Mouse (Mus musculus): ENCODE data around the gene Bcr. TPM values are rescaled to one million over a fixed set of nuclear protein-coding genes. Genes with fewer than 3 reads are reported as not detected.

The Bcr gene
- polyA plus RNA-seq, 1 experiment = 15.1 TPM

- Histone ChIP-seq H3K4me3 (ENCODE audit: insufficient read depth, low read length) (peak overlapping the region; percentile 82), H3K27ac (ENCODE audit: insufficient read depth, low read length) (no peak overlapping the region), H3K4me1 (ENCODE audit: control insufficient read depth, insufficient read depth, low read length) (peaks cover 12% of the 10 kb centered on the region)
- TF ChIP-seq CTCF (IDR thresholded peaks at IDR 0.05; ENCODE audit: borderline replicate concordance, insufficient read depth, low read length) (no peak), POLR2A (IDR thresholded peaks at IDR 0.05; ENCODE audit: low read depth, low read length) (no peak)
Observed at GRCm38 (mm10) chr10:75063301-75063965, 3.0 kb downstream of the Bcr start.

DNA sequence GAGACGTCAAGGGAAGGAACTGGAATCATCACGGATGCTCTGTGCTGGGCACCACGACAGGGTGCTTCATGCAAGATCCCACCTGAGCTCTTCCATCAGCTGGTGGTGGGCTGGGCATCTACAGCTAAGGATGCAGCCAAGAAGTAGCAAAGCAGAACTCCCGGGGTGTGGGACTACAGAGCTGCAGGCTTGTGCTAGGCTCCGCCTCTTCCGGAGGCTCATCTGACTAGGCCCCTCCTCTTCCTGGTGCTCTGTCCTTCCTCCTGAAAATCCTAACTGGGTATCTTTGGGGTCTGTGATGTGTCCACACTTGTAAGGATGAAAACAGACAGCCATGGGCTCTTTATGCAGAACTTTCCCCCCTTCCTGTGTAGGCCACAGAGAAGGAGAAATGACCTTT lies 5.3 kb downstream of the Bcr start:
- TF ChIP-seq CTCF (IDR thresholded peaks at IDR 0.05; ENCODE audit: borderline replicate concordance, insufficient read depth, low read length) = no peak
- no peak for TF ChIP-seq POLR2A (IDR thresholded peaks at IDR 0.05; ENCODE audit: low read depth, low read length)
- Histone ChIP-seq H3K4me1 (ENCODE audit: control insufficient read depth, insufficient read depth, low read length) (peaks cover 22% of the 10 kb centered on the region), H3K4me3 (ENCODE audit: insufficient read depth, low read length) (no peak overlapping the region), H3K27ac (ENCODE audit: insufficient read depth, low read length) (no peak overlapping the region)

DNA sequence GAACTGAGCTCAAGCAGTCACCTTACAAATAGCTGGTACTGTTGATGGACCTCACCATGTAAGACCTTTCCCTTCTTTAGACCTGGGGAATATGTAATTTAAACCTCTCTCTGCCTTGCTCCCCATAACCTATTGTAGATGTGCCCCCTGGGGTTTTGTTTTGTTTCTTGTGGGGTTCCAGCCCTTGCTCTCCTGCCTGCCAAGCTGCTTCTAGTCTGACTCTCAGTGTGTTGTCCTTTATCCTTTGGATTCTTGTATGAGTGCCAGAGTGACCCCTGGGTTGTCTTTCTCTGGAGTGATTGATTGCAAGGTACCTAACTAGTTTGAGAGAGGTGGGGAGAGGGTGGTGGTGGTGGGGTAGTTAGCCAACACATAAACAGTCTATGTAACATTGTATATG lies 7.1 kb downstream of the Bcr start:
- Histone ChIP-seq H3K4me3 (ENCODE audit: insufficient read depth, low read length) (no peak overlapping the region), H3K27ac (ENCODE audit: insufficient read depth, low read length) (no peak overlapping the region), H3K4me1 (ENCODE audit: control insufficient read depth, insufficient read depth, low read length) (peaks cover 23% of the 10 kb centered on the region)
- TF ChIP-seq CTCF (IDR thresholded peaks at IDR 0.05; ENCODE audit: borderline replicate concordance, insufficient read depth, low read length) (no peak), POLR2A (IDR thresholded peaks at IDR 0.05; ENCODE audit: low read depth, low read length) (no peak)

DNA sequence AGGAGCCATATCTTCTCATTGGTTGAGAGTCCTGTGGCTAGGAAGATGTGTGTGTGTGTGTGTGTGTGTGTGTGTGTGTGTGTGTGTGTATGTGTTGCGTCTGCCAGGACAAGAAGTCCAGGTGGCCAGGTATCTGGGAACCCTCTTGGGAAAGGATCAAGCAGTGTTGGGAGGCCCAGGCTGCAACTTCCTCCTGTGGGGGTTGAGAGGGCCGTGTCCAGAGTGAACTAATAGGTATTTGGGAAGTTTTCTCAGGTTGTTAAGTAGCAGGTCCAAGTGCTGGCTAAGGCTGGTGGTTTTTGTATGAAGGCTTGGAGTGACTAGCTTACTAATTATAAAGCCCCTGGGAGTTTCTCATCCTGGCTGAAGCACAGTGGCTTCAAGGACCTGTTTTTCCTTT lies 7.7 kb downstream of the Bcr start:
- no peak overlapping the region for H3K4me3 ChIP-seq (ENCODE audit: insufficient read depth, low read length)
- no peak for TF ChIP-seq CTCF (IDR thresholded peaks at IDR 0.05; ENCODE audit: borderline replicate concordance, insufficient read depth, low read length)
- H3K27ac ChIP-seq (ENCODE audit: insufficient read depth, low read length) = no peak overlapping the region
- peaks cover 19% of the 10 kb centered on the region for H3K4me1 ChIP-seq (ENCODE audit: control insufficient read depth, insufficient read depth, low read length)

DNA sequence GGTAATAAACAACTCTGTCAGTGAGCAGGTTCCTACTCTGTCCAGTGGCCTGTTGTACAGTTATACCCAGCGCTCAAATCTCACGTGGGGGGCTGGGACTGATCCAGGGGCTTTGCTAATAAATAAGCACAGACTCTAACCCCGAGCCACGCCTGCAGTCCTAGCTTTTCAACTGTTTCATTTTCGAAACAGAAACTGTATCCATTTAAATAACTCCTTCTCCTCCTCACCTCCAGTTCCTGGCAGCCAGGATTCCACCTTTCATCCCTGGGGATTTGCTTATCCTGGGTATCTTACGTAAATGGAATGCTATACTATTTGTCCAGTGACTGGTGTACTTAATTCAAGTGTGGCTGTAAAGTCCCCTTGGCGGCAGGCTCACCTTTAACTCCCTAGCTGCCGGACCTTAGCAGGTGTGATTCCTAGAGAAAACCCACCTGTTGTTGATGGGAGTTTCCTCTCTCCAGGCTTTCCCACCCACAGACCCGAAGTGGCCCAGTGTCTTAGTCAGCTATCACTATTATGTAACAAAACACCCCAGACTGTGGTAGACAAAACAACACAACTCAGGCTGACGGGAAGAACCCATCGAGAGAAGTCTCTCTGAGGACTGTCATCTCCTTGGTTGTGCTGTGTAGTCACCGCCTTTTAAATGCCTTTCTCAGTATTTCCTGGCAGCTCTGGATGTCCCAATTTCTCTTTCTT lies 8.4 kb downstream of the Bcr start:
- TF ChIP-seq CTCF (IDR thresholded peaks at IDR 0.05; ENCODE audit: borderline replicate concordance, insufficient read depth, low read length) = no peak
- TF ChIP-seq POLR2A (IDR thresholded peaks at IDR 0.05; ENCODE audit: low read depth, low read length) = no peak
- no peak overlapping the region for H3K27ac ChIP-seq (ENCODE audit: insufficient read depth, low read length)
- H3K4me3 ChIP-seq (ENCODE audit: insufficient read depth, low read length) = no peak overlapping the region
- peaks cover 14% of the 10 kb centered on the region for H3K4me1 ChIP-seq (ENCODE audit: control insufficient read depth, insufficient read depth, low read length)

GRCm38 (mm10) chr10:75070281-75070976 lies 10.0 kb downstream of the Bcr start:
- H3K4me3 ChIP-seq (ENCODE audit: insufficient read depth, low read length) = no peak overlapping the region
- TF ChIP-seq POLR2A (IDR thresholded peaks at IDR 0.05; ENCODE audit: low read depth, low read length) (no peak), CTCF (IDR thresholded peaks at IDR 0.05; ENCODE audit: borderline replicate concordance, insufficient read depth, low read length) (no peak)
- peaks cover 14% of the 10 kb centered on the region for H3K4me1 ChIP-seq (ENCODE audit: control insufficient read depth, insufficient read depth, low read length)
- H3K27ac ChIP-seq (ENCODE audit: insufficient read depth, low read length) = peak overlapping the region; percentile 67

DNA sequence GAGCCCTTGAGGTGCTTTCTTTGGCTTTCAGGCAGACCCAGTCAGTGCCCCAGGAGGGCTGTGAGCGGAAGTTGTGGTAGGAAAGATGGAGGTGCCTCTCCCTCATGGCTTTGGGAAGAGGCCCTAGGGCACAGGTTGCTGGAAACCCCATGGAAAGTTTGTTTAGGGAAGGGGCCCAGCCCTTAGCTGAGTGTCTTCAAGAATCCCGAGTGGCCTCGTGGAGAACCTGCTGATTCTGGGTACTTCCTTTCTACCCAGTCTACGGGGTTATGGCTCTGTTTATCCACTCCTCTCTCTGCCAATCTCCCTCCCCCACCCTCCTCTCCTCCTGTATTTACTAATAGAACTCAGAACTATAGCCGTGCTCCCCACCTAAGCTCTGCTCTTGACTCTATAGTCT lies 15.3 kb downstream of the Bcr start:
- peaks cover 1% of the 10 kb centered on the region; the same call in 1 of the 2 replicates for H3K4me1 ChIP-seq (ENCODE audit: control insufficient read depth, insufficient read depth, low read length)

DNA sequence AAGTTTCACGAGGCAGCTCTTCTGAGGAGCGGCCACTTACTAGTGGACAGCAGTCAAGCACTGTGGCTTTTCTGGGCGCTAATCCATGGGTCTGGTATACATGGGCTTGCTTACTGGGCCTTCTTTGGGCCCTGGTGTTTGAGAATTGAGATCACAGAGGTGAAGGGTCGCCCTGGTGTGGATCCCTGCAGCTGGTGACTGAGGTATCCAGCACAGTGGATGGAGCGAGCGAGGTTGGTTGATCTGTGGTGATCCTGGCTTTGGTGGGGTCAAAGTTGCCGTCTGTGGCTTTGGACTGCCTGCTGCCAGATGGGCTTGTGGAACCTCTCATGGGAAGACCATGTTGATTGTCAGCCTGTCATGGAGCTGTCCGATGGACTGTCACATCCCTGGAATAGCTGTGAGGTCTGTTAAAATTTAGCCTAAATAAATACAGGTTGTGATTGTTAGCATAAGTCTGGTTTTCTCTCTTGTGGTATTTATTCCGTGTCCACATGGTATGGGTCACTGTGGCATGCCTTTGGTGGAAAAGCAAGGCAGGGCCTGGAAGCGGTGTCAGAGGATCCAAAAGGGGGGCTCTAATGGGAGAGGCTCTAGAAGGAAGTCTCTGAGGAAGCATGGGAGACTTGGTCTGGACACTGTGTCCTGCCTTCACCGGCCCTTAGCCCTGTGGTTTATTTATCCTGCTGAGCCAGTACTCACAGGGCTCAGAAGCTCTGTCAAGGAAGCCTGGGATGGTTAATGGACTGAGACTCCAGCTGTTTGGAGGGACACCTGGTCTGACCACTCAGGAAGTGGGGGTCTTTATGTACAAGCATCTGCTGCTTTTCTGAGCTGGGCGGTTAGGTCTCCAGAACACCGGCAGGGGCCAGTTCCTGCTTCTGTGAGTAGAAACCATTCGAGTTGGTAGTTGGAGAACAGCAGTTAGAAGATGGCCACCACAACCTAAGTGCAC lies 18.1 kb downstream of the Bcr start:
- no peaks in the 10 kb centered on the region for H3K4me1 ChIP-seq (ENCODE audit: control insufficient read depth, insufficient read depth, low read length)
- TF ChIP-seq POLR2A (IDR thresholded peaks at IDR 0.05; ENCODE audit: low read depth, low read length) (no peak), CTCF (IDR thresholded peaks at IDR 0.05; ENCODE audit: borderline replicate concordance, insufficient read depth, low read length) (no peak)
- H3K4me3 ChIP-seq (ENCODE audit: insufficient read depth, low read length) = no peak overlapping the region
- no peak overlapping the region for H3K27ac ChIP-seq (ENCODE audit: insufficient read depth, low read length)

More for the DNA sequence above, 15.3 kb downstream of the Bcr start:
- H3K4me3 ChIP-seq (ENCODE audit: insufficient read depth, low read length) = no peak overlapping the region
- TF ChIP-seq CTCF (IDR thresholded peaks at IDR 0.05; ENCODE audit: borderline replicate concordance, insufficient read depth, low read length) (no peak), POLR2A (IDR thresholded peaks at IDR 0.05; ENCODE audit: low read depth, low read length) (no peak)
- H3K27ac ChIP-seq (ENCODE audit: insufficient read depth, low read length) = no peak overlapping the region

- H3K4me1 ChIP-seq (ENCODE audit: control insufficient read depth, insufficient read depth, low read length) = no peaks in the 10 kb centered on the region
- TF ChIP-seq CTCF (IDR thresholded peaks at IDR 0.05; ENCODE audit: borderline replicate concordance, insufficient read depth, low read length) = no peak
- no peak for TF ChIP-seq POLR2A (IDR thresholded peaks at IDR 0.05; ENCODE audit: low read depth, low read length)
- no peak overlapping the region for H3K4me3 ChIP-seq (ENCODE audit: insufficient read depth, low read length)
Observed at GRCm38 (mm10) chr10:75085330-75085729, 24.9 kb downstream of the Bcr start.

More at GRCm38 (mm10) chr10:75085330-75085729, 24.9 kb downstream of the Bcr start:
- H3K27ac ChIP-seq (ENCODE audit: insufficient read depth, low read length) = no peak overlapping the region
